Mouse (Mus musculus) megakaryocyte, embryonic 14.5 days (primary cell): ENCODE results near the gene Mapk7.

ENCODE experiments used
- FLI1 ChIP-seq: IDR thresholded peaks from 2 replicates; pipeline ENCODE4 v1.6.1; 2012; ENCODE audit warnings: low read length, inconsistent platforms, mixed read lengths
- GATA1 ChIP-seq: IDR thresholded peaks from 3 replicates; pipeline ENCODE4 v1.6.1; 2012; ENCODE audit warnings: mixed read lengths, low read length, inconsistent platforms, borderline replicate concordance

- TF ChIP-seq GATA1 = no peak
- TF ChIP-seq FLI1 = no peak
Observed at GRCm38 (mm10) chr11:61448041-61448440, 46.2 kb downstream of the Mapk7 start.
